24 mouse cellular contexts compared by ENCODE assay signal in the genomic region with DNA sequence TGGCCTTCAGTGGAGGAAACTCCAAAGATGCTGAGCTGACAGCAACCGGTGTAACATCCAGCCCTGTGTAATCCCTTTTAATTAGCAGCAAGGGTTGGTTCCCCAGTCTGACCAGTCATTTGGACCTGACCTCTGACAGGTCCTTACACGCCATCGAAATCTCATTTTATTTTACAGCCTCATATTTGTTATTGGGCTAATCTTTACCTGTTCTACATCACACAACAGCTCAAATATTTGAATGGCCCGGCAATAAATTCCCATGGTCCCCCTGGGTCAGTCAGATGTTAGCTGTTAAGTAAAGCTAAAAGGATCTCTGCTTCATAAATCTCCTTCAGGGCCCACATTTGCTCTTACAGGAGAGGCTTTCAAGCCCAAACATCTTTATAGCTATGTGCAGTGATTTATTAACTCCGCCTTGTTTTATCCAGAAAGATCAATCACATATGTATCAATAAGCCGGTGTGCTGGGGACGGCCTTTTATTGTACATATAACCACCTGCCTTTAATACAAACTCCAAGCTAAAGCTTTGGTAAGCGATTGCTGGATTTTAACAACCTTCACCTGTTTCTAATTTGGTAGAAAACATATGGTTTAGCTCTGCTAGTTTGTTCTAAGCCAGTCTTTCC.
DNase-seq lines count a peak whose midpoint lies in the region; ATAC-seq and TF ChIP-seq lines count a peak whose summit lies in the region.
"Had no signal": no experiment of that assay in that cellular context is flagged by ENCODE, and none has a peak within 500 bp of the region (broad histone marks: within the 10 kb centered on the region; RNA-seq: fewer than 3 reads in every experiment).

No protein-coding gene starts in this region.

- no peak for DNase-seq in intestine, embryonic 14.5 days (ENCODE audit: low spot score)
- DNase-seq in right cerebral cortex, postnatal 4 days: no peak
- DNase-seq in midbrain, postnatal 0 days (ENCODE audit: low spot score): no peak
- DNase-seq: adrenal gland, adult 8-10 months; B cell, adult 2 months; cerebellum, adult 11-12 months; cerebellum, postnatal 25 days; forebrain, postnatal 0 days; gastrocnemius, postnatal 36 days; heart, postnatal 4 days; kidney, postnatal 4 days; liver, postnatal 0 days; spleen, adult 18-20 months had no signal

- no peaks in the 10 kb centered on the region for H3K9me3 ChIP-seq in intestine, embryonic 14.5 days (ENCODE audit: control insufficient read depth, low read length)
- H3K9me3 ChIP-seq in intestine, embryonic 16.5 days (ENCODE audit: control insufficient read depth, low read length): no peaks in the 10 kb centered on the region
- no peaks in the 10 kb centered on the region for H3K9me3 ChIP-seq in embryonic facial prominence, embryonic 15.5 days (replicated peaks)
- no peaks in the 10 kb centered on the region for H3K9me3 ChIP-seq in limb, embryonic 12.5 days
- H3K9me3 ChIP-seq in midbrain, postnatal 0 days (ENCODE audit: low read length): no peaks in the 10 kb centered on the region
- H3K9me3 ChIP-seq: hindbrain, embryonic 15.5 days; neural tube, embryonic 15.5 days had no signal

- H3K9ac ChIP-seq in intestine, embryonic 14.5 days (ENCODE audit: low read length): no peak overlapping the region
- no peak overlapping the region for H3K9ac ChIP-seq in intestine, embryonic 16.5 days (ENCODE audit: low read depth, low read length)
- no peak overlapping the region for H3K9ac ChIP-seq in embryonic facial prominence, embryonic 15.5 days
- H3K9ac ChIP-seq in limb, embryonic 12.5 days (replicated peaks): no peak overlapping the region
- no peak overlapping the region for H3K9ac ChIP-seq in midbrain, postnatal 0 days (replicated peaks; ENCODE audit: low read length, poor library complexity, severe bottlenecking)
- H3K9ac ChIP-seq: forebrain, postnatal 0 days; hindbrain, embryonic 15.5 days; liver, postnatal 0 days; neural tube, embryonic 15.5 days had no signal

- ATAC-seq in intestine, embryonic 14.5 days (replicated peaks; ENCODE audit: low FRiP score, low TSS enrichment, low read depth): peak; percentile 22; the same call in 1 of the 2 replicates
- ATAC-seq in intestine, embryonic 16.5 days: no peak
- ATAC-seq in embryonic facial prominence, embryonic 15.5 days (ENCODE audit: insufficient number of reproducible peaks, low FRiP score, low TSS enrichment, low read depth): no peak
- ATAC-seq in limb, embryonic 12.5 days (ENCODE audit: insufficient number of reproducible peaks, insufficient read depth, low FRiP score, low TSS enrichment, low read depth): peak; percentile 83
- no peak for ATAC-seq in midbrain, postnatal 0 days (ENCODE audit: low FRiP score)
- no peak for ATAC-seq in CD4-positive, CD25-positive, alpha-beta regulatory T cell, adult 4 months
- ATAC-seq: activated CD4-positive, CD25-positive, alpha-beta regulatory T cell, adult 4 months; forebrain, postnatal 0 days; intestine, postnatal 0 days; liver, postnatal 0 days; lung, postnatal 0 days had no signal

- peaks cover 25% of the 10 kb centered on the region for H3K4me1 ChIP-seq in intestine, embryonic 14.5 days (replicated peaks; ENCODE audit: control insufficient read depth, insufficient read depth, low read length)
- H3K4me1 ChIP-seq in intestine, embryonic 16.5 days (ENCODE audit: control insufficient read depth, insufficient read depth, low read length): peaks cover 18% of the 10 kb centered on the region
- peaks cover 33% of the 10 kb centered on the region for H3K4me1 ChIP-seq in embryonic facial prominence, embryonic 15.5 days
- peaks cover 72% of the 10 kb centered on the region for H3K4me1 ChIP-seq in limb, embryonic 12.5 days (replicated peaks)
- H3K4me1 ChIP-seq in midbrain, postnatal 0 days (ENCODE audit: insufficient read depth, low read length): no peaks in the 10 kb centered on the region

- H3K36me3 ChIP-seq in intestine, embryonic 14.5 days (ENCODE audit: control insufficient read depth, insufficient read depth, low read length): no peaks in the 10 kb centered on the region
- H3K36me3 ChIP-seq in intestine, embryonic 16.5 days (ENCODE audit: control insufficient read depth, insufficient read depth, low read length): no peaks in the 10 kb centered on the region
- H3K36me3 ChIP-seq in embryonic facial prominence, embryonic 15.5 days: no peaks in the 10 kb centered on the region
- H3K36me3 ChIP-seq in limb, embryonic 12.5 days: no peaks in the 10 kb centered on the region
- H3K36me3 ChIP-seq in midbrain, postnatal 0 days (ENCODE audit: insufficient read depth, low read length): no peaks in the 10 kb centered on the region
- H3K36me3 ChIP-seq: hindbrain, embryonic 15.5 days; neural tube, embryonic 15.5 days had no signal

- H3K27ac ChIP-seq in intestine, embryonic 14.5 days (ENCODE audit: low read depth): no peak overlapping the region; the same call in 1 of the 2 replicates
- no peak overlapping the region for H3K27ac ChIP-seq in intestine, embryonic 16.5 days (ENCODE audit: low read length)
- 0 out of 2 replicates have a peak overlapping the region, but pooled peaks have one; percentile 78 for H3K27ac ChIP-seq in embryonic facial prominence, embryonic 15.5 days (replicated peaks)
- peak overlapping the region; percentile 66 for H3K27ac ChIP-seq in limb, embryonic 12.5 days
- no peak overlapping the region for H3K27ac ChIP-seq in midbrain, postnatal 0 days (ENCODE audit: low read depth, low read length)
- H3K27ac ChIP-seq: hindbrain, embryonic 15.5 days; neural tube, embryonic 15.5 days had no signal

- H3K4me2 ChIP-seq in intestine, embryonic 14.5 days (ENCODE audit: low read length): no peak overlapping the region
- no peak overlapping the region for H3K4me2 ChIP-seq in intestine, embryonic 16.5 days (ENCODE audit: low read depth, low read length)
- H3K4me2 ChIP-seq in embryonic facial prominence, embryonic 15.5 days (replicated peaks): no peak overlapping the region
- H3K4me2 ChIP-seq in limb, embryonic 12.5 days: 0 out of 2 replicates have a peak overlapping the region, but pooled peaks have one; percentile 10
- no peak overlapping the region for H3K4me2 ChIP-seq in midbrain, postnatal 0 days (ENCODE audit: low read depth, low read length, poor library complexity, severe bottlenecking)
- H3K4me2 ChIP-seq: hindbrain, embryonic 15.5 days; liver, embryonic 11.5 days; midbrain, embryonic 11.5 days; neural tube, embryonic 15.5 days had no signal

- H3K4me3 ChIP-seq in intestine, embryonic 14.5 days (ENCODE audit: low read depth, low read length): no peak overlapping the region
- no peak overlapping the region for H3K4me3 ChIP-seq in intestine, embryonic 16.5 days (ENCODE audit: low read length)
- no peak overlapping the region for H3K4me3 ChIP-seq in embryonic facial prominence, embryonic 15.5 days (replicated peaks)
- H3K4me3 ChIP-seq in limb, embryonic 12.5 days (replicated peaks): no peak overlapping the region
- H3K4me3 ChIP-seq in midbrain, postnatal 0 days (ENCODE audit: low read depth, low read length): no peak overlapping the region
- H3K4me3 ChIP-seq: hindbrain, embryonic 15.5 days; neural tube, embryonic 15.5 days had no signal

- H3K27me3 ChIP-seq in intestine, embryonic 14.5 days (replicated peaks; ENCODE audit: control insufficient read depth, insufficient read depth, low read length): no peaks in the 10 kb centered on the region
- no peaks in the 10 kb centered on the region for H3K27me3 ChIP-seq in intestine, embryonic 16.5 days (replicated peaks; ENCODE audit: control insufficient read depth, insufficient read depth, low read length)
- H3K27me3 ChIP-seq in embryonic facial prominence, embryonic 15.5 days: no peaks in the 10 kb centered on the region
- peaks cover 10% of the 10 kb centered on the region for H3K27me3 ChIP-seq in limb, embryonic 12.5 days
- no peaks in the 10 kb centered on the region for H3K27me3 ChIP-seq in midbrain, postnatal 0 days (ENCODE audit: insufficient read depth, low read length)
- H3K27me3 ChIP-seq: hindbrain, embryonic 15.5 days; neural tube, embryonic 15.5 days had no signal

- TF ChIP-seq CTCF in midbrain, postnatal 0 days (IDR thresholded peaks at IDR 0.05): no peak

- 38% methylated on average over 8 of the region's 8 CpGs for whole genome bisulfite sequencing in intestine, embryonic 14.5 days
- 49% methylated on average over 8 of the region's 8 CpGs for WGBS in intestine, embryonic 16.5 days
- 44% methylated on average over 8 of the region's 8 CpGs for WGBS in embryonic facial prominence, embryonic 15.5 days
- WGBS in limb, embryonic 12.5 days: 8% methylated on average over 8 of the region's 8 CpGs
- 84% methylated on average over 8 of the region's 8 CpGs for WGBS in midbrain, postnatal 0 days

Comparison
In these comparisons a context has a peak if more than half of its experiments do, and no peak if none do; other contexts are left out.
1. ATAC-seq: peak in intestine, embryonic 14.5 days (single experiment) and limb, embryonic 12.5 days (single experiment); none in intestine, embryonic 16.5 days (single experiment), embryonic facial prominence, embryonic 15.5 days (single experiment), midbrain, postnatal 0 days (single experiment) and CD4-positive, CD25-positive, alpha-beta regulatory T cell, adult 4 months (single experiment).
2. H3K27ac ChIP-seq: peak in embryonic facial prominence, embryonic 15.5 days (single experiment) and limb, embryonic 12.5 days (single experiment); none in intestine, embryonic 14.5 days (single experiment), intestine, embryonic 16.5 days (single experiment) and midbrain, postnatal 0 days (single experiment).